Mouse (Mus musculus) adrenal gland, adult 2 months (tissue): ENCODE results near the gene Rtl10. TPM values are rescaled to one million over a fixed set of nuclear protein-coding genes. Genes with fewer than 3 reads are reported as not detected.

Experiments used
- DNase-seq: peaks from one replicate; pipeline ENCODE4 v3.0.0; 2021
- polyA plus RNA-seq: library from polyadenylated mRNA; depleted of rRNA; stranded (reverse); fragments of >200 nt; gene quantifications from 2 replicates; pipeline ENCODE4 v1.2.3, GENCODE M21; 2012; rRNA removed
- total RNA-seq, 2 experiments: library from RNA; stranded (reverse); gene quantifications; 2 replicates each; pipeline ENCODE4 v1.2.3; 2021

The Rtl10 gene
- total and polyA plus RNA-seq, 3 experiments: 4.4 to 8.3 (median 5.8) TPM

GRCm38 (mm10) chr16:18547891-18548290 is 49.2 kb downstream of the Rtl10 start:
- DNase-seq: no peak

Other genes starting within 250 kb of the Rtl10 start
- 1 to 10 TPM in 1 of 2 experiments, not detected in 1; 2.7 TPM for gene Gm49776, start 240.6 kb upstream of the Rtl10 start, total RNA-seq
- gene Gm49776, start 240.6 kb upstream of the Rtl10 start, polyA plus RNA-seq: not detected in 2 replicates
- gene Dgcr8, start 209.7 kb upstream of the Rtl10 start, total RNA-seq: 10 to 100 TPM; 23.3 to 27.3 TPM
- 12.3 and 20.6 TPM in 2 replicates for gene Dgcr8, start 209.7 kb upstream of the Rtl10 start, polyA plus RNA-seq
- 10 to 100 TPM; 36.1 to 37.1 TPM for gene Tango2, start 150.8 kb upstream of the Rtl10 start, total RNA-seq
- gene Tango2, start 150.8 kb upstream of the Rtl10 start, polyA plus RNA-seq: 40.6 and 51.1 TPM in 2 replicates
- gene Arvcf, start 150.7 kb upstream of the Rtl10 start, total RNA-seq: 10 to 100 TPM; 33.4 to 48.9 TPM
- gene Arvcf, start 150.7 kb upstream of the Rtl10 start, polyA plus RNA-seq: 54.2 and 59.1 TPM in 2 replicates
- 10 to 100 TPM; 73.3 TPM for gene Txnrd2, start 72.5 kb upstream of the Rtl10 start, total RNA-seq
- 50.3 and 64.6 TPM in 2 replicates for gene Txnrd2, start 72.5 kb upstream of the Rtl10 start, polyA plus RNA-seq
- gene Comt, start 72.0 kb upstream of the Rtl10 start, total RNA-seq: 100 to 1,000 TPM; 203 to 288 TPM
- gene Comt, start 72.0 kb upstream of the Rtl10 start, polyA plus RNA-seq: 407 and 432 TPM in 2 replicates
- 1 to 10 TPM; 4.4 to 7.8 TPM for gene Gnb1l, start 188 bp upstream of the Rtl10 start, total RNA-seq
- gene Gnb1l, start 188 bp upstream of the Rtl10 start, polyA plus RNA-seq: 10.5 and 15.5 TPM in 2 replicates
- under 1 TPM in 1 of 2 experiments, not detected in 1; 0.28 TPM for gene Tbx1, start 91.8 kb downstream of the Rtl10 start, total RNA-seq
- gene Tbx1, start 91.8 kb downstream of the Rtl10 start, polyA plus RNA-seq: 0.47 and 0.49 TPM in 2 replicates
- not detected for gene Gp1bb, start 123.5 kb downstream of the Rtl10 start, total RNA-seq
- 2.1 and 4.0 TPM in 2 replicates for gene Gp1bb, start 123.5 kb downstream of the Rtl10 start, polyA plus RNA-seq
- gene Gm49601, start 127.5 kb downstream of the Rtl10 start, total RNA-seq: 1 to 10 TPM; 2.4 to 3.6 TPM
- 3.7 and 4.0 TPM in 2 replicates for gene Gm49601, start 127.5 kb downstream of the Rtl10 start, polyA plus RNA-seq
- 10 to 100 TPM; 12.6 to 12.9 TPM for gene Sept5, start 131.1 kb downstream of the Rtl10 start, total RNA-seq
- gene Sept5, start 131.1 kb downstream of the Rtl10 start, polyA plus RNA-seq: 8.0 and 9.1 TPM in 2 replicates